Mouse (Mus musculus) brain, embryonic 14.5 days (tissue): Measurements from ENCODE around the gene BC035947.

Experiments used
- CTCF ChIP-seq: fragments of 200-500 bp; IDR thresholded peaks from 2 replicates; pipeline ENCODE4 v1.5.1; 2012; ENCODE audit warnings: inconsistent platforms, mild to moderate bottlenecking, moderate library complexity, borderline replicate concordance; ENCODE audit not compliant: insufficient read depth, insufficient read length; ENCODE audit errors: extremely low read depth
- POLR2A ChIP-seq: fragments of 200-500 bp; IDR thresholded peaks from 2 replicates; pipeline ENCODE4 v1.6.1; 2012; ENCODE audit warnings: mild to moderate bottlenecking, inconsistent platforms, borderline replicate concordance; ENCODE audit not compliant: poor library complexity, insufficient read depth, insufficient read length, severe bottlenecking; ENCODE audit errors: extremely low read depth

DNA sequence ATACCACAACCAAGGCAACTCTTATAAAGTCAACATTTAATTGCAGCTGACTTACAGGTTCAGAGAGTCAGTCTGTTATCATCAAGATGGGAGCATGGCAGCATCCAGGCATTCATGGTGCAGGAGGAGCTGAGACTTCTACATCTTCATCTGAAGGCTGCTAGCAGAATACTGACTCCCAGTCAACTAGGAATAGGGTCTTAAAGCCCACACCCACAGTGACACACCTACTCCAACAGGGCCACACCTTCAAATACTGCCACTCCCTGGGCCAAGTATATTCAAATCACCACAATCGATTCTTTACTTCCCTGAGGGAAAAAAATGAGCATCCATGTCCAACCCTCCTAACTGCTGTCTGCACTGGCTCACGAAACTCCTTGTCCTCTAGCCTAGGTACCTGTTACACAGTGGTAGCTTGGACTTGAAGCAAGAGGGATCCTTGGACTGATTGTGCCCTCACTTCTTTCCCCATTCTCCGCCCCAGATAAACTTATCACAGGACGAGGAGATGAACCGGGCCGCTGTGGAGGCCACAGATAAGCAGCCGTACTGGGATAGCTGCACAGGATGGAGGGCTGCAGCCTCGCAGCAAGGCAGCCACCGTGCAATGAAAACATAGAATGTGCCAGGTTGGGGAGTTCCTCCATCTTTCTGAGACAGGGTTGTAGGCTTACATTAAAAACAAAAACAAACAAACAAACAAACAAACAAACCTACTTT lies 22.6 kb upstream of the BC035947 start:
- TF ChIP-seq POLR2A (no peak), CTCF (no peak)
